Mouse (Mus musculus) kidney, adult 2 months (tissue): Measurements from ENCODE around the gene Pip4k2c. TPM values are rescaled to one million over a fixed set of nuclear protein-coding genes. Genes with fewer than 3 reads are reported as not detected.
A peak's percentile ranks its signal among the peaks of the same experiment; 100 is the strongest.

Source experiments
- DNase-seq: peaks from one replicate; pipeline ENCODE4 v3.0.0; 2021
- H3K27ac ChIP-seq: fragments of 200-500 bp; 2 replicates; pipeline ENCODE4 v1.5.1; 2012; ENCODE audit warnings: low read depth, low read length, control low read depth, inconsistent platforms; ENCODE audit not compliant: insufficient read depth
- H3K27me3 ChIP-seq: fragments of 200-500 bp; replicated peaks from 2 replicates; pipeline ENCODE4 v1.6.1; 2012; ENCODE audit warnings: mild to moderate bottlenecking, moderate library complexity, low read length, inconsistent platforms; ENCODE audit not compliant: control insufficient read depth, insufficient read depth
- H3K36me3 ChIP-seq: fragments of 200-500 bp; 2 replicates; pipeline ENCODE4 v1.6.1; 2012; ENCODE audit warnings: mild to moderate bottlenecking, moderate library complexity, low read length, inconsistent platforms; ENCODE audit not compliant: control insufficient read depth, insufficient read depth
- H3K4me1 ChIP-seq: fragments of 200-500 bp; 2 replicates; pipeline ENCODE4 v1.6.1; 2011; ENCODE audit warnings: low read length; ENCODE audit not compliant: control insufficient read depth, insufficient read depth
- H3K4me3 ChIP-seq: fragments of 200-500 bp; 2 replicates; pipeline ENCODE4 v1.5.1; 2011; ENCODE audit warnings: mild to moderate bottlenecking, low read depth, low read length, control low read depth; ENCODE audit not compliant: insufficient read depth
- CTCF ChIP-seq: fragments of 200-500 bp; conservative IDR thresholded peaks from 2 replicates; pipeline ENCODE4 v1.5.1; 2011; ENCODE audit warnings: low read depth, mild to moderate bottlenecking, control low read depth, low read length, moderate library complexity, mixed read lengths; ENCODE audit not compliant: insufficient read depth, insufficient read length
- POLR2A ChIP-seq: fragments of 200-500 bp; IDR thresholded peaks from one replicate; pipeline ENCODE4 v1.6.1; 2011; ENCODE audit warnings: low read depth, low read length, control low read depth
- WGBS: fragments of 180-500 bp; shearing (Covaris S2); methylation state at CpG from one replicate; pipeline ENCODE4 v1.1.7; 2018; 5-methylcytosine and 5-hydroxymethylcytosine counted together
- polyA plus RNA-seq: library from polyadenylated mRNA; depleted of rRNA; stranded (reverse); fragments of >200 nt; gene quantifications from 2 replicates; pipeline ENCODE4 v1.2.3, GENCODE M21; 2012

Pip4k2c gene
- polyA plus RNA-seq, 1 experiment: 116 TPM

DNA sequence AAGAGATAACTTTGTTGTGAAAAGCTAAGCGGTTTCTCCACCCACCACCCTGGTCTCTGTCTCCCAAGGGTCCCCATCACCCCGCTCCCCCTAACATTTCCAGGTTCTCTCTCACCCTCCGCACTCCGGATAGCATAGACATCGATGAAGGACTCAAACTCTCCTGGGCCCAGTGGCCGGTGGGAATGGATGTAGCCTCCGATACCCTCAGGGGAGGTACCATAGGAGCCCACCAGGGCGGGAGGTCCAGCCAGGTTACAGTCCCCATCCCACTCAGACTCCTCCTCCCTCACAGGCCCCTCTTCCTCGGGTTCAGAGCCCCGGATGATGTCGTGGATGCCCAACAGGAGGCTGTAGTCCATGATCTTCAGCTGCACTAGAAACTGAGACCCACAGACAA, 11.9 kb downstream of the Pip4k2c start:
- Histone ChIP-seq H3K27ac (no peak overlapping the region), H3K36me3 (peaks cover 3% of the 10 kb centered on the region), H3K27me3 (no peaks in the 10 kb centered on the region), H3K4me3 (no peak overlapping the region), H3K4me1 (peaks cover 15% of the 10 kb centered on the region)
- DNase-seq: no peak
- WGBS: 77% methylated on average over 11 of the region's 11 CpGs
- TF ChIP-seq CTCF (no peak), POLR2A (no peak)

DNA sequence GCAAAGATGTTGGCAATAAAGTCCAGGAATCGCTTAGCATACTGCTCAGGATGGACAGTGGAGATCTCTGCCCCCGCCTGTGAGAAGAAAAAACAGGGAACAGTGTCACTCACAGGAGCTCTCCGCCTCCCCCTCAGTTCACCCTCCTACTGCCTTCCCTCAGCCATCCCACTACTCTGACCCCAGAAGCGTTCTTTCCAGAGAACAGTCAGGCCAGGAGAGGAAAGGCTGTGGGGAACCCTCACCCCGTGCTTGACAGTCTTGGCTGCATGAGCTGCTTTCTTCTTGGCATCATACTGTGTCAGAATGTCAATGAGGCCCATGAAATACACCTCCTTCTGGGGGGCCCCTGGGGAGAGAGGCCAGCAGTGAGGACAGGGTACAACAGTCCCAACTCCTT, 12.3 kb downstream of the Pip4k2c start:
- Histone ChIP-seq H3K27me3 (no peaks in the 10 kb centered on the region), H3K27ac (no peak overlapping the region), H3K4me1 (peaks cover 18% of the 10 kb centered on the region), H3K36me3 (peaks cover 3% of the 10 kb centered on the region), H3K4me3 (no peak overlapping the region)
- WGBS: 63% methylated on average over 5 of the region's 5 CpGs
- TF ChIP-seq CTCF (no peak), POLR2A (no peak)
- no peak for DNase-seq

DNA sequence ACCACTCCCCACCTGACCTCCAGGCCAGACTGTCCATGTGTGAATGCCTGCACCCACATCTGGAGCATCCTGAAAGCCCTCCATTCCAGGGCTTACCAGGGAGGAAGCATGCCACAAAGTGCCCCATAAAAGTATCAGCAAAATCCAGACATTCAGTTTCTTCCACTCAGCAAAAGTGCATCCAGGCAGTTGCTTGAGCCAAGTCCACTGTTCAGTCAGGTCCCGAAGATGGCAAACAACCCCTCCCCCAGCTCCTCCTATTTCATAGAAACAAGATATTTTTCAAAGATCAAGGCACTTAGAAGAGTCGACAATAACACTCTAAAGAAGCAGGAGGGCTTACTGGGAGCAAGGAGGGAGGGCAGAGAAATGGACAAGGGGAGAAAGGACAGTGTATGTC, 12.9 kb downstream of the Pip4k2c start:
- Histone ChIP-seq H3K4me1 (peaks cover 18% of the 10 kb centered on the region), H3K27ac (no peak overlapping the region), H3K36me3 (no peaks in the 10 kb centered on the region; the same call in 1 of the 2 replicates), H3K4me3 (no peak overlapping the region), H3K27me3 (no peaks in the 10 kb centered on the region)
- DNase-seq: peak; percentile 62
- 20% methylated on average over 2 of the region's 2 CpGs for WGBS
- TF ChIP-seq CTCF (no peak), POLR2A (no peak)

DNA sequence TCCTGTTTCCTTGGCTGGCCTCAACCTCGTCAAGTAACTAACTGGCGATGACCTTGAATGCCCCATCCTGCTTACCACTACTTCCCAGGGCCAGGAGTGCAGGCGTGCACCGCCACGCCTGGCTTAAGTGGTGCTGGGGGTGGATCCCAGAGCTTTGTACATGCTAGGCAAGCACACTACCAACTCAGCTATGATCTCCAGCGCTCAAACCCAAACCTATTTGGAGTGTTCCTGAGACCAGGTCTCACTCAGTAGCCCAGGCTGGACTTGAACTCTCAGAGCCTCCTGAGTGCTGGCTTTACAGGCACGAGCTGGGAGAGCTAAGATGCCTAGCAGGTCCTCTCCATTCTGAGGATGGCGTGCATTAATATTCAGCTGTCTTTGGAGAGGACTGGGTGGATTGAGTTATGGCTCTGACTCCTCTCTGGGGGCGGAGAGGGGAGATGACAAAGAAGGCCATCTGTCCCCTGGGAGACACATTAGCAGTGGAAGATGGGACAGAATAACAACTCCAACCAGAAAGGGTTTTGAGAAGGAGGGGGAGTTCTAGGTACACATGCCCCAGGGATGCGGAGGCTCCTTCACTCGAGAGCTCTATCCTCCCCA, 13.8 kb downstream of the Pip4k2c start:
- Histone ChIP-seq H3K36me3 (no peaks in the 10 kb centered on the region; the same call in 1 of the 2 replicates), H3K4me3 (no peak overlapping the region), H3K27me3 (no peaks in the 10 kb centered on the region), H3K27ac (0 out of 2 replicates have a peak overlapping the region, but pooled peaks have one; percentile 11), H3K4me1 (peaks cover 18% of the 10 kb centered on the region)
- peak; percentile 19 for DNase-seq
- 60% methylated on average over 11 of the region's 11 CpGs for WGBS
- no peak for TF ChIP-seq POLR2A
- no peak for TF ChIP-seq CTCF

DNA sequence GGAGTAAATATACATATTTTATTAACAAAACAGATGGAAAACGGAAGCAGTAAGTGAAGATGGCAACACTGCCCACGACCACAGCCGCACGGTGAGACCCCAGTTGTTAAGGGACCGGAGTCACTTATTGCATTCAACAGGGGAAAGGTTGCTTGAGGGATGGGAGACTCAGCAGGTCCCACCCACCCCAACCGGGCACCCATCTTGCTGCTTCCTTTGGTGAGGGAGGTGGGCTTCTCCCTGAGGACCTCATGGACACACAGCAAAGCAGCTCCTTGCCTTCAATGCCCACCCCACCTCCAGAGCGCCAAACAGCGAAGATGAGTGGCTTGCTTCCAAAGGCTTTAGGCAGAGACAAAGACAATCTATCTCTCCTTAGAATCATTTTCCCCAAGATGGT, 14.3 kb downstream of the Pip4k2c start:
- Histone ChIP-seq H3K27me3 (no peaks in the 10 kb centered on the region), H3K4me3 (no peak overlapping the region), H3K4me1 (peaks cover 18% of the 10 kb centered on the region), H3K27ac (0 out of 2 replicates have a peak overlapping the region, but pooled peaks have one; percentile 11), H3K36me3 (no peaks in the 10 kb centered on the region)
- TF ChIP-seq POLR2A: no peak
- TF ChIP-seq CTCF: no peak
- WGBS: 90% methylated on average over 8 of the region's 8 CpGs
- DNase-seq: no peak

DNA sequence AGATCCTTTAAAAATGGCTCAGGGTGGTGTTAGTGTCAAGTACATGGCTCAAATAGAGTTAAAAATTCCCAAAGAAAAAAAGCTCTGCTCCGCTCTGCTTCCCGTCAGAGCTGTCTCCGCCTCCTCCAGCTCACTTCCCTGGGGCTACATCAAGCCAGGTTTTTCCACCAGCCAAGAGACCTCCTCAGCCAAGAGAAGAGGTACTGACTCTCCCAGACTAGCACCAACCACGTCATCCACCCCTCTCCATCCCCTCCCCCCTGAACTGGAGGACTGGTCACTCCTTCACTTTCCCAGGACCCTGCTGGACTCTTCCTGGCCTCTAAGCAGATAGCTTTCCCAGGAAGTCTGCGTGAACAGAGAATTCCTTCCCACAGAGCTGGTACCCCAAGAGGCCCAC, 15.0 kb downstream of the Pip4k2c start:
- H3K4me3 ChIP-seq: peak overlapping the region; percentile 95
- no peaks in the 10 kb centered on the region for H3K36me3 ChIP-seq
- DNase-seq: peak; percentile 84
- H3K27me3 ChIP-seq: no peaks in the 10 kb centered on the region
- 13% methylated on average over 5 of the region's 5 CpGs for WGBS
- H3K4me1 ChIP-seq: peaks cover 18% of the 10 kb centered on the region
- peak overlapping the region; percentile 91 for H3K27ac ChIP-seq
- TF ChIP-seq CTCF (no peak), POLR2A (no peak)

DNA sequence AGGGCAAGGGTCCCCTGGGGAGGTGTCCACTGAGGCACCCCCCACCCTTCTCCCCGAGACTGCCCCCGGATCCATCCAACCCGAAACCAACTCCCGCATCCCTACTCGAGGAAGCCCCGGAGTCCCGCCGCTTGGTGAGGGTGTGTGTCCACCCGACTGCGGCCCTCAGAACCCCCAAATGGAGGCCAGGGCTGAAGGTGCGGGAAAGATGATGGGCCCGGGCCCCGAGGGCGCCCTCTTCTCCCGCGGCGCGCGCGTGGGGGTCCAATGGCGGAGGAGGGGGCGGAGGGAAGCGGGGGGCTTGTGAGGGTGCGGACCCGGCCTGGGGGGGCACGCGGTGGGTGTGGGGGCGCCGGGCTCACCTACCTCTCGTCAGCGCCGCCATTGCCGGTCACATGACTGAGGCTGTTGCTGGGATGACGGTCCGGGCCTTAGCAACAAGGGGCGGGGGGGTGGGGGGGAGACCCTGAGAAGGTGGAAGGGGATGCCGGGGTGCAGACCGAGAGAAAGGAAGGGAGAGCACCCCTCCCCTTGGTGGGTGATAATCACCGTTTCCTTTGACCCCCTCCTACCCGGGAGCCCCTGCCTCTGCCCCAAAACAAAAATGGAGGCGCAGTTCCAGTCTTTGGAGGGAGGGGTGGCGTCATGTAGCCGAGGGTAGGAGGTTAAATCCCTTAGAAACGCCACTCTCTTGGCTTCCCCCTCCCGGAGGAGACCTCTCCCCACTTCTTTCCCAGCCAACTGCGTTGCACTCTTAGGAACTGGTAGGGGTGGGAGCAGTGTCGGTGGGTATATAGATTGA, 15.9 kb downstream of the Pip4k2c start, which contains the start of gene Dtx3:
TSS of gene Dtx3 (minus strand) at position 401 of the 802 bp plus-strand sequence.
- no peaks in the 10 kb centered on the region for H3K36me3 ChIP-seq
- peaks cover 18% of the 10 kb centered on the region for H3K4me1 ChIP-seq
- WGBS: under 1% methylated on average over 31 of the region's 47 CpGs
- peak; percentile 60 for DNase-seq
- peak within 1 kb of the TSS; percentile 95 for H3K4me3 ChIP-seq
- TF ChIP-seq POLR2A: no peak
- TF ChIP-seq CTCF: no peak
- H3K27ac ChIP-seq: peak within 1 kb of the TSS; percentile 91
- H3K27me3 ChIP-seq: no peaks in the 10 kb centered on the region
